Mouse (Mus musculus) megakaryocyte, embryonic 14.5 days (primary cell): ENCODE measurements at regions not wholly inside any gene's neighbourhood (a gene's known extent, or its start where the extent isn't known, plus 50 kb on each side); places are given as distances from the start of the nearest gene placed in this dataset.
A peak's percentile ranks its signal among the peaks of the same experiment; 100 is the strongest.

Experiments used
- H3K27me3 ChIP-seq: replicated peaks from 2 replicates; pipeline ENCODE3; 2012; ENCODE audit warnings: inconsistent platforms
- H3K36me3 ChIP-seq: replicated peaks from 2 replicates; pipeline ENCODE3; 2012; ENCODE audit warnings: low read length, inconsistent platforms, mixed read lengths
- H3K4me1 ChIP-seq: 2 replicates; pipeline ENCODE4 v1.6.1; 2012; ENCODE audit warnings: inconsistent platforms
- H3K4me3 ChIP-seq: replicated peaks from 2 replicates; pipeline ENCODE3; 2012; ENCODE audit warnings: moderate library complexity, mild to moderate bottlenecking, inconsistent platforms
- H3K9me3 ChIP-seq: 2 replicates; pipeline ENCODE4 v1.6.1; 2012; ENCODE audit warnings: inconsistent platforms
- FLI1 ChIP-seq: IDR thresholded peaks from 2 replicates; pipeline ENCODE4 v1.6.1; 2012; ENCODE audit warnings: low read length, inconsistent platforms, mixed read lengths
- GATA1 ChIP-seq: IDR thresholded peaks from 3 replicates; pipeline ENCODE4 v1.6.1; 2012; ENCODE audit warnings: mixed read lengths, low read length, inconsistent platforms, borderline replicate concordance

DNA sequence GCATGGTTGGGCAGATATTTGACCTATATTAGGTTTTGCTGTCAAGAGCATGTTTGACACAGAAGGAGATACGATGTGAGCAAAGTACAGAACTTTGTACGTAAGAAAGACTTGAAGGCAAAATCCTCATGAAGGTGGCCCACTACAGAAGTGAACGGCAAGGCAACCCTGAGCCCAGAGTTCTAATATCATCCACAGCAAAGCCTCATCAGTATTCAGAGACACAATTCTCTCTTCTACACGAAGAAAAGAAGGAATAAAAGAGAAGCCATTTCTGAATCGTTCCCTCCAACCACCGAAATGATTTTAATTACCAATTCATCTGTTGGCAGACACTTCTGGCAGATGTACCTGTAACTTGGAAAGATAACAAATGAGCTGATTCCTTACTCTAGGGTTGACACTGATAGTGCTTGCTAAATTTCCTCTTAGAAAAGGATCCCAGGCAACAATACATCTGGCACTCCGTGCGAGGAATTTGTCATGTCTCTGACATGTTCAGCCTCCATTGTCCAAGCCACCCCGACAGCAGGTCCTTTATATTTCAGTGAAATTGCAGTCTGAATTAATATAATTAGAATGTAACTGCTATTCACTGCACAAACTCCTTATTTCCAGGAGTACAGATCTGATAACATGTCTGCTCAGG is 130.3 kb downstream of the Btg1 start:
- H3K36me3 ChIP-seq: no peaks in the 10 kb centered on the region
- TF ChIP-seq FLI1: no peak
- no peak overlapping the region for H3K4me3 ChIP-seq
- no peaks in the 10 kb centered on the region for H3K27me3 ChIP-seq
- no peaks in the 10 kb centered on the region for H3K9me3 ChIP-seq
- peaks cover 8% of the 10 kb centered on the region for H3K4me1 ChIP-seq

DNA sequence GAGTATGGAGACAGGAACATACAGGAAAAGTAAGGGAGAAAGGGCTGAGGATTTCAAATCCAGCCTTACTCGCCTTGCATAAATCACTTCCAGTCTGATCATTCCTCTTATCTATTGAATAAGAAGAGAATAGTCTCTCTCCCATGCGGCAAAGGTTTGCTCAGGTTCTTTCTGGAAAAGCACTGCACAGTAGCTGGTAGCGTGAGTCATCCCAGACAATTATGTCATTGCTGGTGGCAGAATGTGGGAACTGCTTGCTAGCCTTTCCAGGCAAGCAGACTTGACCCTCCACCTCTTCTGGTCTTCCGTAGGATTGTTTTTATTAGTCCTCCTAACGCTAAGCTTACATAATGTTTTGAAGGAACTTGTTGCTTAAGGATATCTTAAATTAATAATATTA is 134.1 kb downstream of the Btg1 start:
- H3K36me3 ChIP-seq: no peaks in the 10 kb centered on the region

DNA sequence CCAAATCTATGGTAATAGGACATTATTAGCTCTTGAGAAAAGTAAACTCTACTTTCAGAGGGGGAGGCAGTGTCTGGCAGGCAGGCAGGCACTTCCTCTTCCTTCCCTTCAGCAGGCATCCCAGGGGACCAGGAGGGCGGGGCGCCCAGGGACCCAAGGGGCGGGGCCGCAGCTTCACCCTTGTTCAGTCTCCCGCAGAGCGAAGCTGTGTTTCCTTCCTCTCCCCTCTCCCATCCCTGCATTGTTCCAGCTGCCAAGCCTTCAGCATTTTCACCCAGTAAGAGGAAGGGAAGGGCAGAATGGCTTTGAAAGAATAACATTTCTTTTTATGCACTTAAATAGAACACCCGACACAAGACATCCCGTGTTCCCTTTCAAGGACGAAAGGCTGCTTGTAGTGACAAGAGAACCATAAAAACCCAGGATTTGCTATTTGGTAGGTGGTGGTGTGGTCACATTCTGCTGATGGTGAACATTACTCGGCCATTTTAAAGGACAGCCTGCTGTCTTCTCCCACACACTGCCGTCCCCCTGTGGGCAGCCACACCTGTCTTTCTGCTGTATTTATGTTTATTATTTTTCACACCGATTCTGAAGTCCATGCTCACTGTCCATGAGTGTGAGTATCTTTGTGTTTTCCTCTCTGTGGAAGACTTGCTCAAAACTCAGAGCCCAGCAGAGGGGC is 134.9 kb downstream of the Btg1 start:
- H3K36me3 ChIP-seq: no peaks in the 10 kb centered on the region
- peaks cover 12% of the 10 kb centered on the region for H3K4me1 ChIP-seq
- no peak for TF ChIP-seq GATA1
- TF ChIP-seq FLI1: no peak
- no peaks in the 10 kb centered on the region for H3K27me3 ChIP-seq
- H3K9me3 ChIP-seq: no peaks in the 10 kb centered on the region
- peak overlapping the region; percentile 82 for H3K4me3 ChIP-seq

More for the DNA sequence above, 134.1 kb downstream of the Btg1 start:
- no peaks in the 10 kb centered on the region for H3K9me3 ChIP-seq
- H3K27me3 ChIP-seq: no peaks in the 10 kb centered on the region
- H3K4me1 ChIP-seq: peaks cover 12% of the 10 kb centered on the region
- no peak overlapping the region for H3K4me3 ChIP-seq
- TF ChIP-seq GATA1: no peak
- TF ChIP-seq FLI1: no peak

DNA sequence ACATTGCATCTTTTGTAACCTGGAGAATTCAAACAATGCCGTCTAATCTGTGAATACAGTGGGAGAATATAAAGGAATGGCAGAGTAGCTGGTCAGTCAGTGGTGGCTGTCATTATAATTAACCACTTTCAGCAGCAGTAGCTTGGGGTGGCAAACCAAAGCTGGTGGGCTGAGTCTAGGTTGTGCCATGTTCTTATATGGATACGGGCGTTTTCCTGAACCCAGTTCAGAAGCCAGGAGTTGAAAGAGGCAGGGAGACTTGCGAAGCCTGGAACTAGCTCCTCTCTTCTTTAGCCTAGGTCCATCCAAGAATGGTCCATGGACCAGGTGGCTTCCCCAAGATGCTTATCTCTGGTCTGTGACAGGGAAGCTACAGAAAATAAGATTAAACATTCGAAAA is 135.7 kb downstream of the Btg1 start:
- H3K27me3 ChIP-seq: no peaks in the 10 kb centered on the region
- no peaks in the 10 kb centered on the region for H3K36me3 ChIP-seq
- H3K9me3 ChIP-seq: no peaks in the 10 kb centered on the region
- TF ChIP-seq FLI1 (no peak), GATA1 (no peak)
- H3K4me1 ChIP-seq: peaks cover 12% of the 10 kb centered on the region
- no peak overlapping the region for H3K4me3 ChIP-seq

DNA sequence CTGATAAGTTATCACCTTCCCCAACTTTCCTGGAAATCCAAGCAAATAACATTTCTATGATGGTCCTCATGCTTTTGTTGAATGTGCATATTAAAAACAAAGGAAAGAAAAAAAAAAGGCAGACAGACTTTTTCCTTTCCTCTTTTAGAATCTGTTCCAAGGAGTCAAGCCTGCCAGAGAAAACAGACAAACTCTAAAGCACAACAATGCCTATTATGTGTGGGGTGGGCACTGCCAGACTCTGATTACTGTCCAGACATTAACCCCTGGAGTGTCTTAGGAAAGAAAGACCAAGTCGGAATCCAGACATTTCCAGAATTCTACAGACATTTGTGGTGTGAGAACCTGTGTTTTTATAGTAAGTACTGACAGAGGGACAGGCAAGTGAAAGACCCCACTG is 136.7 kb downstream of the Btg1 start:
- H3K27me3 ChIP-seq: no peaks in the 10 kb centered on the region
- peak overlapping the region; percentile 65 for H3K4me3 ChIP-seq
- H3K4me1 ChIP-seq: peaks cover 12% of the 10 kb centered on the region
- no peaks in the 10 kb centered on the region for H3K36me3 ChIP-seq
- TF ChIP-seq FLI1 (no peak), GATA1 (no peak)
- no peaks in the 10 kb centered on the region for H3K9me3 ChIP-seq

DNA sequence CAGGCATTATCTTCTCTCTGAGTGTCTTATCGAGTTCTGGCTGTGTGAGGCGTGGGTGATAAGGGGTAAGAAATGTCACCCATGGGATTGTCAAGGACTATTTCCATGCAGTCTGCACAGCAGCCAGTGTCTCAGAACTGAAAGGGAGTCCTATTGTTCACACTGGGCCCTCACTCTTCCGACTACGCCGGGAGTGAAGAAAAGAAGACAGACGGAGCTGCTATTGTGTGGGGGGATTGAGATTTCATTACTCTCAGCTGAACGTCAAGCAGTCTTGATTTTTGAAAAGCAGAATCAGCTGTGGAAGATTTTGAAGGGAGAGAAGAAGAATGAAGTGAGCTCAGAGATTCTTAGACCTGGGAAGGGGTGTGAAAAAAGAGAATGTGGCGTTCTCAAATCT is 138.9 kb downstream of the Btg1 start:
- no peak overlapping the region for H3K4me3 ChIP-seq
- no peaks in the 10 kb centered on the region for H3K27me3 ChIP-seq
- H3K9me3 ChIP-seq: no peaks in the 10 kb centered on the region
- H3K36me3 ChIP-seq: no peaks in the 10 kb centered on the region
- H3K4me1 ChIP-seq: peaks cover 12% of the 10 kb centered on the region
- TF ChIP-seq GATA1 (no peak), FLI1 (no peak)

DNA sequence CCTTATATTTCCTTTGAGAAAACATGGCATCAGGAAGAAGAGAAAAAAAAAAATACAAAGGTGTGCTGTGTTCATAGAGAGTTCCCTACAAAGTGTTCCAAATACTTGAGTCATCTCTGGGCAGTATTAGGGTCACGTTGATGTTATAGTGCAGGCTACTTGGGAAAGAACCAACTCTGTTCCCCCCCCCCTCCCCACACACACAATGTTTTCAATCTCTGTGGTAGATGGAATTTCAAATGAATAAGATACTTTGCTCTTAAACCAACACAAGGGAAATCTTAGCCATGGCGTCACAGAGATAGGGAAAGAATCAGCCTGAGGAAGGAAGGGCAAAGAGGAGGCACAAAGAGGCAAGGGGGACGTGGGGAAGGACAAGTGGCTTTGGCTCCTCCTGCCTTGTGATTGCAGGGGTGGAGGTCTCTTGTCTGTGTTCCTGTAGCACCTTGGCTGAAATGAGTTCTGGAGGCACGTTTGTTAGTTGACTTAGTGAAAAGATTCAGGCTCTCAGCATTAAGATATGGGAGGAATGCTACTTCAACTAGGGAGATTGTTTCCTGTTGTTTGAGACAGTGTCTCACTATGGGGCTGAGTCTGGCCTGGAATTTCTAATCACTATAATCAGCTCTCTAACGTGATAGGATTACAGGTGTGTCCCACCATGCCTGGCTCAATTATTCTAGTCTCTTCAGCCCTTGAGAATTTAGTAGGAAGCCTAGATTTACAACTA is 139.7 kb downstream of the Btg1 start:
- Histone ChIP-seq H3K36me3 (no peaks in the 10 kb centered on the region), H3K4me1 (peaks cover 10% of the 10 kb centered on the region)

DNA sequence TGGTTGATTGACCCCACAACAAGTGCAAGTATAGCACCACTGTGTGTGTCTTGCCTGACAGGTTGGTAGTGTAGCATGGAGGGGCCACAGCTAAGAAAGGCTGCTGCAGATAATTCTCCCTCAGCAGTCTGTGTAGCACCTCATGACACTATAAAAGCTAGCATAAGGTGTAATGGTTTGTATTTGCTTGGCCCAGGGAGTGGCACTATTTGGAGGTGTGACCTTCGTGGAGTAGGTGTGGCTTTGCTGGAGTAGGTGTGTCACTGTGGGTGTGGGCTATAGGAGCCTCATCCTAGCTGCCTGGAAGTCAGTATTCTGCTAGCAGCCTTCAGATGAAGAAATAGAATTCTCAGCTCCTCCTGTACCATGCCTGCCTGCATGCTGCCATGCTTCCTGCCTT is 140.5 kb downstream of the Btg1 start:
- peaks cover 4% of the 10 kb centered on the region for H3K4me1 ChIP-seq
- H3K9me3 ChIP-seq: no peaks in the 10 kb centered on the region
- no peaks in the 10 kb centered on the region for H3K27me3 ChIP-seq
- H3K36me3 ChIP-seq: no peaks in the 10 kb centered on the region
- TF ChIP-seq FLI1 (no peak), GATA1 (no peak)
- H3K4me3 ChIP-seq: no peak overlapping the region

More for the DNA sequence above, 139.7 kb downstream of the Btg1 start:
- H3K27me3 ChIP-seq: no peaks in the 10 kb centered on the region
- H3K4me3 ChIP-seq: peak overlapping the region; percentile 57
- TF ChIP-seq FLI1 (no peak), GATA1 (no peak)
- H3K9me3 ChIP-seq: no peaks in the 10 kb centered on the region

DNA sequence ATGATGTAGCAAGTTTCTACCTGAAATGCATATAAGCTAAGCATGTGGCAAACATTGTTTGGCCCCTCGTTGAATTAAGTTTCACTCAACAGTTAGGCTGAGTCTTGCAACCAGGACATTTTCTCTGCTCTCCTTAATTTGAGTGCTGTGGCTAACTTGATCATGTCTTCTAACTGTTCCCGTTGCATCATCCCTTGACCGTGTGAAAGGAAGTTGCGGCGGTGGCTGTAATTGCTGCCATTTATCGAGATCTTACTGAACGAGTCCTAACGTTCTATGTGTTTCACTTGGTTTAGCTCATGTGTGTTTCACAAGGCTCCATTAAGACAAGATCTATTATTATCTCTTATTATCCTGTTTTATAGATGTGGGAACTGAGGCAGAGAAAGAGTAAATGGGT is 144.8 kb downstream of the Btg1 start:
- Histone ChIP-seq H3K36me3 (no peaks in the 10 kb centered on the region), H3K27me3 (no peaks in the 10 kb centered on the region), H3K4me3 (no peak overlapping the region), H3K9me3 (no peaks in the 10 kb centered on the region), H3K4me1 (no peaks in the 10 kb centered on the region; the same call in 1 of the 2 replicates)
- TF ChIP-seq GATA1 (no peak), FLI1 (no peak)

DNA sequence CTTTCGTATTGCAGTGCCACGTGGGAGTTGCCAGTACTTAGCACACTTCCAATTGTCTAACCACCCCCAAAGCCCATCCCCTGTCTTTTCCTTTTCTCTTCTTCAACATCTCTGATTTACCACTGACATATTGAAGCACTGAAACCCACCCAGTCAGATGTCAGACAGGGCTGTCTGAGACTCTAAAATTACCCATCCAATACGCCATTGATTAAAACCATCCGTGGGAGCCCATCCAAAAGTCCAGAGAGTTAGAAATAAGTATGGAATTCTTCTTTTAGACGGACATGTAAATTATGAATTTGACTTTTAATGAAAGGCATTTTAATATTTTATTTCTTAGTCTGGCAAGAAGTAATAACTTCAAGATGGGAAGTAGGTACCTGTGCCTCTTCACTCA is 148.8 kb downstream of the Btg1 start:
- Histone ChIP-seq H3K36me3 (no peaks in the 10 kb centered on the region), H3K4me1 (no peaks in the 10 kb centered on the region; the same call in 1 of the 2 replicates), H3K27me3 (no peaks in the 10 kb centered on the region), H3K4me3 (no peak overlapping the region), H3K9me3 (no peaks in the 10 kb centered on the region)
- TF ChIP-seq FLI1 (no peak), GATA1 (no peak)
